Mouse (Mus musculus) brain, embryonic 14.5 days (tissue): ENCODE data around the gene Amph.

Source experiments
- CTCF ChIP-seq: fragments of 200-500 bp; IDR thresholded peaks from 2 replicates; pipeline ENCODE4 v1.5.1; 2012; ENCODE audit warnings: inconsistent platforms, mild to moderate bottlenecking, moderate library complexity, borderline replicate concordance; ENCODE audit not compliant: insufficient read depth, insufficient read length; ENCODE audit errors: extremely low read depth
- POLR2A ChIP-seq: fragments of 200-500 bp; IDR thresholded peaks from 2 replicates; pipeline ENCODE4 v1.6.1; 2012; ENCODE audit warnings: mild to moderate bottlenecking, inconsistent platforms, borderline replicate concordance; ENCODE audit not compliant: poor library complexity, insufficient read depth, insufficient read length, severe bottlenecking; ENCODE audit errors: extremely low read depth

DNA sequence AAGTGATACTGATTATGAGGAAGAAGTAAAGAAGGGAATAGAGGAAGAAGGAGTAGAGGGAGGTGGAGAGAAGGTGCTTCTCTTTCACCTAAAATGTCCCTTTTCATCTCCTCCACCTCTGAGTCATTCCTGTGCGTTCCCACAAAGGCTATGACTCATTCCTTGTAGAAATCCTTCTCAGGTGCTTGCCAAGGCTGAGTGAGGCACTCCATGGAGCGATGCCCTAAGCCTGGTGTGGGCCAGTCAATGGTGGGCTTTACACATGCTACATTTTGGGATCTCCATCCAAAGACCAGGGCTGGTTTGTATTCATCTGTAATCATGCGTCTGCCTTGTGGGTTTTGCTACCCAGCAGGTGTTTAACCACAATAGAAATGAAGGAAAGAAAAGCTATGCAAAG is 78.9 kb downstream of the Amph start:
- TF ChIP-seq CTCF (no peak), POLR2A (no peak)
